Mouse (Mus musculus) forebrain, embryonic 16.5 days (tissue): ENCODE results near the gene Gm3685. TPM values are rescaled to one million over a fixed set of nuclear protein-coding genes. Genes with fewer than 3 reads are reported as not detected.
"Not testable (repeated sequence)": the region's sequence is repeated elsewhere in the genome, so short reads cannot be mapped to it uniquely, and the experiment has no call there.

Source experiments
- ATAC-seq: fragments of 200-750 bp; cut with Nextera tagmentation; 2 replicates; pipeline ENCODE4 v1.8.0; 2017; ENCODE audit warnings: mild to moderate bottlenecking, moderate library complexity
- H3K27ac ChIP-seq: fragments of 300-500 bp; sonication (generic); 2 replicates; pipeline ENCODE4 v1.5.1; 2014; ENCODE audit warnings: low read length, control low read depth
- H3K27me3 ChIP-seq: fragments of 300-500 bp; sonication (generic); replicated peaks from 2 replicates; pipeline ENCODE4 v1.6.1; 2014; ENCODE audit warnings: low read length; ENCODE audit not compliant: control insufficient read depth, insufficient read depth
- H3K36me3 ChIP-seq: fragments of 300-500 bp; sonication (generic); 2 replicates; pipeline ENCODE4 v1.6.1; 2014; ENCODE audit not compliant: control insufficient read depth, insufficient read depth
- H3K4me1 ChIP-seq: fragments of 300-500 bp; sonication (generic); replicated peaks from 2 replicates; pipeline ENCODE4 v1.6.1; 2014; ENCODE audit warnings: low read length; ENCODE audit not compliant: control insufficient read depth, insufficient read depth
- H3K4me2 ChIP-seq: fragments of 300-500 bp; sonication (generic); 2 replicates; pipeline ENCODE4 v1.6.1; 2014; ENCODE audit warnings: mild to moderate bottlenecking, low read length, control low read depth
- H3K4me3 ChIP-seq: fragments of 300-500 bp; sonication (generic); replicated peaks from 2 replicates; pipeline ENCODE4 v1.5.1; 2014; ENCODE audit warnings: mild to moderate bottlenecking, low read length, control low read depth
- H3K9ac ChIP-seq: fragments of 300-500 bp; sonication (generic); replicated peaks from 2 replicates; pipeline ENCODE4 v1.6.1; 2014; ENCODE audit warnings: low read depth, low read length, control low read depth
- H3K9me3 ChIP-seq: fragments of 300-500 bp; sonication (generic); 2 replicates; pipeline ENCODE4 v1.6.1; 2016; ENCODE audit warnings: low read length; ENCODE audit not compliant: control insufficient read depth
- WGBS: fragments of 180-500 bp; shearing (Covaris S2); extraction: QIAGEN DNeasy Blood & Tissue Kit; methylation state at CpG from one replicate; pipeline ENCODE4 v1.1.7; 2014; 5-methylcytosine and 5-hydroxymethylcytosine counted together
- polyA plus RNA-seq: library from polyadenylated mRNA; unstranded; fragments of >200 nt; fragmentation: Nextera tagmentation; extraction: Ambion mirVana; gene quantifications from 2 replicates; pipeline ENCODE4 v1.2.1, GENCODE M21; 2015

The Gm3685 gene
- not detected in 2 replicates for polyA plus RNA-seq

GRCm38 (mm10) chr14:7044870-7045269 is at the start of gene Gm3685:
TSS of gene Gm3685 (minus strand) at chr14:7044970.
- not testable (repeated sequence) for ATAC-seq, H3K4me2 ChIP-seq, H3K27ac ChIP-seq, H3K9ac ChIP-seq, H3K36me3 ChIP-seq, H3K27me3 ChIP-seq, H3K4me3 ChIP-seq, H3K4me1 ChIP-seq, H3K9me3 ChIP-seq
- WGBS, result no CpG with 5 or more reads among the region's 2 CpGs

DNA sequence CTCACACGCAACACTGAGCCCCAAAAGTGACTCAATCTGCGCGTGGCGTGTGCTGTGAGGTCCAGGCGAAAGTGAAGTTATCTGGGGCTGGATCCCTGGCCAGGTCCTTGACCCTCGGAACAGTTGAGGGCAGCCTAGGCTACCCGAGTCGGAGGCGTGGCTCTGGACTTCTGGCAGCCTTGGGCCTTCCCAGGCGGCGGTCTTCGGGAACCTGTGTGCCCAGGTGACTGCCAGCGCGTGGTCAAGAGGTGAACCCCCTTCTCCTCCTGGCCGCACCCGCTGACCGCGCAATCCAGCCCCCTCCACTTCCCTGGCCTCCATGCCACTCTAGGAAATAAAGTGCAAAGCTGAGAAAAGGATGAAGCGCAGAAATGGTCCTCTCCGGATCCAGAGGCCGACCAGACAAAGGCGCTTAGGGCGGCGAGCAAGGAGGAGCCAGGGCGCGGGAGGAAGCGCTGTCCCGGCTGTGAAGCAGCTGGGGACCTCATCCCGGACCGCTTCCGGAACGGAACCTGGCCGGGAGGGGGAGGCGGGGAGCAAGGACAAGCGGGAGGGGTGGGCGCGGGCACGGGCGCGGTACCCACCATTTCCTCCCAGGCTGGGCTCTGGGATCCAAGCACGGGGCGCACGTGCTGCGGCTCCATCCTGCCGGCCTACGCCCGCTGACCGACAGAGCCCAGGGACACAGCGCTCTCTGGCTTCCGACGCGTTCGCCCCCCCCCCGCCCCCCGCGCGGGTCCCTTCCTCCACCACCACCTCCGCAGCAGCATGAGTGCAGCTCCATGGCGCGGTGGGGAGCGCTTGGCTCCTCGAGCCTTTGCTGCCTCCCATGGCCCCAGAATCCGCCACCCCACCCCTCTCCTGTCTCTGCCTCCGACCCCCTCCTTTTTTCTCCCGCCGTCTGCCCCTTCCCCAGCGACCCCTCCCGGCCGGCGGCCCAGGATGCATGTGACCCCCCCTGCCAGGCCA is 17.7 kb downstream of the Gm3685 start, which contains the start of gene Gm10406:
Gene Gm10406, minus strand, starts transcription at position 669 of the 969 bp plus-strand sequence.
- not testable (repeated sequence) for H3K36me3 ChIP-seq, H3K4me1 ChIP-seq, H3K27me3 ChIP-seq, ATAC-seq, H3K9me3 ChIP-seq, H3K27ac ChIP-seq
- WGBS, result 1% methylated on average over 36 of the region's 70 CpGs
- H3K4me2 ChIP-seq, result peak within 1 kb of the TSS; percentile 76
- peak within 1 kb of the TSS; percentile 73 for H3K9ac ChIP-seq
- H3K4me3 ChIP-seq, result peak within 1 kb of the TSS; percentile 52

DNA sequence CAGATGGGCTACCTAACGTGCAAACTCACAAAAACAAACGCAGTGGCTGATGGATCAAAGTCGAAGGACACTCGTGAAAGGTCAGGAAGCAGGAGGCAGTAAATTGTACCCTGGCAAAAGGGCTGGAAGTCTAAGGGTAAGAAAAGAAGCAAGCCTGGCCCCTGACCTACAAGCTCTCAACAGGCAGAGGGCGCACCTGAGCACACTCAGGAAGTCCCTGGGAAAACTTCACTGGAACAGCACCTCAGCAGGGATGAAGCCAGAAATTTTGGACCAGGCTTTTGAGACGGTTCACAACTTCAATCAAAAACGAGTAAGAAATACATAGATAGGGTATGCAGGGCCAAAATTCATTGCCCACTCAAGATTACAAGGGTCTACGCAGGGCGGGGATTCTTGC is 18.5 kb downstream of the Gm3685 start:
- H3K9me3 ChIP-seq, H3K4me1 ChIP-seq, H3K27me3 ChIP-seq, H3K27ac ChIP-seq, H3K4me3 ChIP-seq, H3K9ac ChIP-seq, H3K36me3 ChIP-seq, ATAC-seq: not testable (repeated sequence)
- H3K4me2 ChIP-seq, result peak overlapping the region; percentile 76
- WGBS, result 2% methylated on average over 8 of the region's 9 CpGs

Other genes starting within 250 kb of the Gm3685 start
- gene Gm3642, start 204.7 kb downstream of the Gm3685 start, polyA plus RNA-seq, result not detected in 2 replicates
- 7.2 and 9.8 TPM in 2 replicates for gene Gm3667, start 155.0 kb downstream of the Gm3685 start, polyA plus RNA-seq
- not detected in 2 replicates for gene Gm6356, start 71.2 kb downstream of the Gm3685 start, polyA plus RNA-seq
- gene Gm10406, start 17.5 kb downstream of the Gm3685 start, polyA plus RNA-seq, result 2.1 and 3.8 TPM in 2 replicates
- gene Gm3696, start 55.7 kb upstream of the Gm3685 start, polyA plus RNA-seq, result 4.6 and 6.6 TPM in 2 replicates
- not detected in 2 replicates for gene Gm6676, start 80.4 kb upstream of the Gm3685 start, polyA plus RNA-seq
- 7.5 and 9.5 TPM in 2 replicates for gene Gm3512, start 129.6 kb upstream of the Gm3685 start, polyA plus RNA-seq
- not detected in 2 replicates for gene Gm16434, start 149.6 kb upstream of the Gm3685 start, polyA plus RNA-seq
- gene Gm3727, start 219.7 kb upstream of the Gm3685 start, polyA plus RNA-seq, result not detected in 2 replicates